Mouse (Mus musculus) neural tube, embryonic 11.5 days (tissue): Measurements from ENCODE around the gene Hpf1. TPM values are rescaled to one million over a fixed set of nuclear protein-coding genes. Genes with fewer than 3 reads are reported as not detected.

ENCODE experiments used
- ATAC-seq: fragments of 200-750 bp; cut with Nextera tagmentation; 2 replicates; pipeline ENCODE4 v1.8.0; 2017; ENCODE audit warnings: moderate number of reproducible peaks, mild to moderate bottlenecking, moderate TSS enrichment, moderate library complexity; ENCODE audit not compliant: insufficient read depth, low FRiP score, low TSS enrichment
- DNase-seq: peaks from one replicate; pipeline ENCODE4 v3.0.0-alpha.2; 2015; ENCODE audit warnings: low spot score
- H3K27ac ChIP-seq: fragments of 300-500 bp; sonication (generic); 2 replicates; pipeline ENCODE4 v1.5.1; 2014; ENCODE audit warnings: low read depth, mild to moderate bottlenecking, low read length
- H3K27me3 ChIP-seq: fragments of 300-500 bp; sonication (generic); 2 replicates; pipeline ENCODE4 v1.6.1; 2014; ENCODE audit warnings: mild to moderate bottlenecking, low read length, mixed read lengths; ENCODE audit not compliant: control insufficient read depth, insufficient read depth
- H3K36me3 ChIP-seq: fragments of 300-500 bp; sonication (generic); 2 replicates; pipeline ENCODE4 v1.6.1; 2014; ENCODE audit warnings: mild to moderate bottlenecking, low read length, moderate library complexity, mixed read lengths; ENCODE audit not compliant: control insufficient read depth, insufficient read depth
- H3K4me1 ChIP-seq: fragments of 300-500 bp; sonication (generic); 2 replicates; pipeline ENCODE4 v1.6.1; 2014; ENCODE audit warnings: low read length, mixed read lengths; ENCODE audit not compliant: control insufficient read depth, insufficient read depth
- H3K4me2 ChIP-seq: fragments of 300-500 bp; sonication (generic); 2 replicates; pipeline ENCODE4 v1.6.1; 2014; ENCODE audit warnings: low read depth, mild to moderate bottlenecking, moderate library complexity
- H3K4me3 ChIP-seq: fragments of 300-500 bp; sonication (generic); 2 replicates; pipeline ENCODE4 v1.5.1; 2014; ENCODE audit warnings: low read depth, low read length
- H3K9ac ChIP-seq: fragments of 300-500 bp; sonication (generic); 2 replicates; pipeline ENCODE4 v1.6.1; 2014; ENCODE audit warnings: mild to moderate bottlenecking, low read length
- H3K9me3 ChIP-seq: fragments of 300-500 bp; sonication (generic); 2 replicates; pipeline ENCODE4 v1.6.1; 2016; ENCODE audit warnings: low read length; ENCODE audit not compliant: control insufficient read depth
- WGBS: fragments of 180-500 bp; shearing (Covaris S2); extraction: QIAGEN DNeasy Blood & Tissue Kit; methylation state at CpG from one replicate; pipeline ENCODE4 v1.1.7; 2014; 5-methylcytosine and 5-hydroxymethylcytosine counted together
- polyA plus RNA-seq: library from polyadenylated mRNA; unstranded; fragments of >200 nt; fragmentation: Nextera tagmentation; extraction: Ambion mirVana; gene quantifications from 2 replicates; pipeline ENCODE4 v1.2.1, GENCODE M21; 2014

Gene Hpf1
- 108 and 113 TPM in 2 replicates for polyA plus RNA-seq

GRCm38 (mm10) chr8:60889843-60890519, at the start of gene Hpf1:
Gene Hpf1, plus strand, starts transcription at chr8:60890418.
- Histone ChIP-seq H3K9ac (peak within 1 kb of the TSS; percentile 73), H3K4me2 (peak within 1 kb of the TSS; percentile 65), H3K27ac (no peak within 1 kb of the TSS), H3K27me3 (no peaks in the 10 kb centered on the region), H3K4me3 (peak within 1 kb of the TSS; percentile 73), H3K4me1 (0 out of 2 replicates have a peak, but pooled peaks cover 9% of the 10 kb centered on the region), H3K9me3 (no peaks in the 10 kb centered on the region), H3K36me3 (no peaks in the 10 kb centered on the region)
- ATAC-seq, result peak; percentile 98
- DNase-seq, result peak; percentile 98
- WGBS, result 6% methylated on average over 43 of the region's 43 CpGs

- Histone ChIP-seq H3K27me3 (no peaks in the 10 kb centered on the region), H3K27ac (no peak overlapping the region), H3K4me2 (no peak overlapping the region), H3K4me3 (no peak overlapping the region), H3K9ac (no peak overlapping the region), H3K9me3 (no peaks in the 10 kb centered on the region), H3K4me1 (no peaks in the 10 kb centered on the region), H3K36me3 (no peaks in the 10 kb centered on the region)
- no peak for DNase-seq
- ATAC-seq, result no peak
- WGBS, result 78% methylated on average over 6 of the region's 6 CpGs
Observed at GRCm38 (mm10) chr8:60842388-60842787, 47.8 kb upstream of the Hpf1 start.

DNA sequence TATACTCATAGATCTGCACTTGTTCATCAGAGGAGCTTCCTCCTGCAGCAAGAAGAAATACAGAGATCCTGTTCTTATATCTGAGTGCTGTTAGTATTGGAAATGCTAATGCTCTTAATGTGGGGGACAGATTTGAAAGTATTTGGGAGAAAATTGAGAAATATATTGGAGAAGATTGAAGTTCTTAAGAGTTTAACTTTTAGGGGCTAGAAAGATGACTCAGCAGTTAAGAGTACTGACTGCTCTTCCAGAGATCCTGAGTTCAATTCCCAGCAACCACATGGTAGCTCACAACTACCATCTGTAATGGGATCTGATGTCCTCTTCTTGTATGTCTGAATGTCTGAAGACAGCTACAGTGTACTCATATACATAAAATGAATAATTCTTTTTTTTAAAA, 32.7 kb upstream of the Hpf1 start:
- Histone ChIP-seq H3K9ac (no peak overlapping the region), H3K9me3 (no peaks in the 10 kb centered on the region), H3K27ac (no peak overlapping the region), H3K4me1 (no peaks in the 10 kb centered on the region), H3K4me2 (no peak overlapping the region), H3K27me3 (no peaks in the 10 kb centered on the region), H3K36me3 (no peaks in the 10 kb centered on the region), H3K4me3 (no peak overlapping the region)
- ATAC-seq, result no peak
- no peak for DNase-seq

DNA sequence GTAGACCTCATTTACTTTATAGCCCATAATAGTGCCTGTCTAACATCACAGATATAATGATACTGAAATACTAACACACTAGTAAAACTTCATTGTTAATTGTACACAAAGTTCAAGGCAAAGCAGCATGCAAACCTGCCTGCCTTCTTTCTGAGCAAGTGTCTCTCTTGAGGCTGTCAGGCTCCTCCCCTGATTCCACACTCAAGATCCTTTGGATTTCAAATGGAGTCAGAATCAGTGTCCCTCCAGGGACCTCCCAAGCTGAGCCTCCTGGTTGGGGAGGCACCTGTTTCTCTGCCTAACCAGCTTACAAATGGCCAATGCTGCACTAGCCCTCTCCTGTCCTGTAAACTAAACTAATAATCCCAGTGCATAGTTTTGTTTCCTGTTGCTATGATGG, 32.1 kb upstream of the Hpf1 start:
- ATAC-seq (no peak), DNase-seq (no peak)
- Histone ChIP-seq H3K4me2 (no peak overlapping the region), H3K9me3 (no peaks in the 10 kb centered on the region), H3K27me3 (no peaks in the 10 kb centered on the region), H3K27ac (no peak overlapping the region), H3K4me1 (no peaks in the 10 kb centered on the region), H3K36me3 (no peaks in the 10 kb centered on the region), H3K4me3 (no peak overlapping the region), H3K9ac (no peak overlapping the region)

DNA sequence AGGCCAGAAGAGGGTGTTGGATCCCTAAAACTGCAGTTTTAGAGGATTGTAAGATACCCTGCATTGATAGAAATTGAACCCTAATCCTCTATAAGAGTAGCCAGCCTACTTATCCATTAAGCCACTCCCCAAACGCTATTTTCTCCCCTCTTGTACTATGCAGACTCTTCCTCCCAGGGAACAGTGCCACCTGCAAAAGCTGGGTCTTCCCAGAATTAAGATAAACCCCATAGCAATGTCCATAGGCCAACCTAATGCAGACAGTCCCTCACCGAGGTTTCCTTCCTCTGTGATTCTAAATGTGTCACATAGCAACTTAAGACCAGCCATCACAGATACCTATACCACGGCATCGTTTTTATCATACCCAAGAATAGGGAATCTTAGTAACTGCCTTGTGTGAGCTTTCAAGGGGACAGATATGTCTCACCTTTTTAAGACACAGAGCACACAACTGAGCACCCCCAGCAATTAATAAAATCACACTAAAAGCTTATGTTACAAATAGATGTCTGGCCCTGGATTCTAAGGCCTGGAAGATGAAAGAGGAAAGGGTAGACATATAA, 31.2 kb upstream of the Hpf1 start:
- Histone ChIP-seq H3K9ac (no peak overlapping the region), H3K9me3 (no peaks in the 10 kb centered on the region), H3K27ac (no peak overlapping the region), H3K27me3 (no peaks in the 10 kb centered on the region), H3K4me3 (no peak overlapping the region), H3K4me2 (no peak overlapping the region), H3K4me1 (no peaks in the 10 kb centered on the region), H3K36me3 (no peaks in the 10 kb centered on the region)
- no peak for ATAC-seq
- no peak for DNase-seq
- WGBS, result 73% methylated on average over 4 of the region's 4 CpGs

DNA sequence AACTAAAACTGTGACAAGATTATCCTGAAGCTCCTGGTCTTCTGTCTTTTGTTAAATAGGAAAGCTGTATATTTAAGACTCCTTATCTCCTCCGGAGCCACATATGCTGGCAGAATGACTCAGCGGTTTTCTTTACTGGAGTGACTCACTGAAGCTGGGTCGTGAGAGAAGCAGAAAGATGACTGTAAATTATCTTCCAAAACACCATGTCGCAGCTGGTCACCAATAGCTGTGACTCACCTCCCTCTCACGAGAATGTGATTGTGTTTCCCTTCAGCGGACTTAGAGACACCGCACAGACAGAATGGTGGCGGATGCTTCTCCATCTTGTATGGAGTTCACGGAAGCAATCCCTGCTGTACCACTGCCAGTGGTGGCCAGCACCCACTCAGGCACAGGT, 30.6 kb upstream of the Hpf1 start:
- DNase-seq (no peak), ATAC-seq (no peak)
- Histone ChIP-seq H3K4me3 (no peak overlapping the region), H3K4me2 (no peak overlapping the region), H3K9me3 (no peaks in the 10 kb centered on the region), H3K36me3 (no peaks in the 10 kb centered on the region), H3K27me3 (no peaks in the 10 kb centered on the region), H3K4me1 (no peaks in the 10 kb centered on the region), H3K27ac (no peak overlapping the region), H3K9ac (no peak overlapping the region)
- 84% methylated on average over 9 of the region's 9 CpGs for WGBS

GRCm38 (mm10) chr8:60860749-60861148, 29.5 kb upstream of the Hpf1 start:
- no peak for DNase-seq
- H3K9ac ChIP-seq, result no peak overlapping the region
- H3K9me3 ChIP-seq, result no peaks in the 10 kb centered on the region
- H3K4me1 ChIP-seq, result no peaks in the 10 kb centered on the region
- H3K27me3 ChIP-seq, result no peaks in the 10 kb centered on the region
- no peak overlapping the region for H3K27ac ChIP-seq
- ATAC-seq, result no peak
- no peak overlapping the region for H3K4me2 ChIP-seq
- no peak overlapping the region for H3K4me3 ChIP-seq
- WGBS, result 65% methylated on average over 3 of the region's 3 CpGs
- no peaks in the 10 kb centered on the region for H3K36me3 ChIP-seq

DNA sequence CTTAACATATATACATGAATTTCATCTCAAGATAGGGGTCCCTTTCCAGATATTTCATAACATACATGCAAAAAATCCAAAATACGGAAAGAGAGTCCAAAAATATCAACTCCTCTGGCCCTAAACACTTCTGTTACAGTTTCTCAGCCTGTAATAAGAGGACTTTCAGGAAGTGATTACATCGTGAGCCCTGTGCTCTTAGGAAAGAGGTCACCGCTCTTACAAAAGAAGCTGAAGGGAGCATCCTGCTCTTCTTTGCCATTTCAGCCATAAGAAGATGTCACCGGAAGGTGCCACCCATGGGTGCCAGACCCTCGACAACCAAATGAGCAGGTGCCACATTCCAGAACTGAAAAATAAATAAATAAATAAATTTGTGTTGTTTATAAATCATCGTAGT, 28.4 kb upstream of the Hpf1 start:
- Histone ChIP-seq H3K4me2 (no peak overlapping the region), H3K36me3 (no peaks in the 10 kb centered on the region), H3K9me3 (no peaks in the 10 kb centered on the region), H3K9ac (no peak overlapping the region), H3K4me3 (no peak overlapping the region), H3K4me1 (no peaks in the 10 kb centered on the region), H3K27ac (no peak overlapping the region), H3K27me3 (no peaks in the 10 kb centered on the region)
- DNase-seq (no peak), ATAC-seq (no peak)
- 89% methylated on average over 6 of the region's 6 CpGs for WGBS

DNA sequence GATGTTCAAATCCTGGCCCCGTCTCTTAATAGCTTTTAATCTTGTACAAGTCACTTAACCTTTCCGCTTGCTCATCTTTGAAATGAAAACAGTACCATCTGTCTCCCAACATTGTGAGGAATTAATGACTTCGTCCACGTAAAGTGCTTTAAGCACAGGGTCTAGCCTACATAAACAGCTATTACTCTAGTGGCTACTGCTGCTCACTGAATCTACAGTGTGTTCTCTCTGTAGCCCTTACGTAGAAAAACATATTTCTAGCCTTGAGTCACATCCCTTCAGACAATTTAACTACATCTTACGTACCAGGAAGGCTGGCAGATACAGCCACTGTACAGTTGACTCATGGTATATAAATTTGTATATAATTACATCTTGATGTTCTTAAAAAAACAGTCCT, 25.3 kb upstream of the Hpf1 start:
- H3K9me3 ChIP-seq, result no peaks in the 10 kb centered on the region
- DNase-seq (no peak), ATAC-seq (no peak)
- no peak overlapping the region for H3K4me2 ChIP-seq
- H3K4me1 ChIP-seq, result no peaks in the 10 kb centered on the region
- H3K9ac ChIP-seq, result no peak overlapping the region
- WGBS, result 75% methylated on average over 6 of the region's 6 CpGs
- no peaks in the 10 kb centered on the region for H3K27me3 ChIP-seq
- no peaks in the 10 kb centered on the region for H3K36me3 ChIP-seq
- H3K4me3 ChIP-seq, result no peak overlapping the region
- no peak overlapping the region for H3K27ac ChIP-seq
